Mouse (Mus musculus) ZHBTc4 (cell line): ENCODE data around the gene Lamtor2.

Experiments used
- DNase-seq: peaks from one replicate; pipeline ENCODE4 v3.0.0-alpha.2; 2011; ENCODE audit warnings: low read depth, low spot score

Gene Lamtor2

DNA sequence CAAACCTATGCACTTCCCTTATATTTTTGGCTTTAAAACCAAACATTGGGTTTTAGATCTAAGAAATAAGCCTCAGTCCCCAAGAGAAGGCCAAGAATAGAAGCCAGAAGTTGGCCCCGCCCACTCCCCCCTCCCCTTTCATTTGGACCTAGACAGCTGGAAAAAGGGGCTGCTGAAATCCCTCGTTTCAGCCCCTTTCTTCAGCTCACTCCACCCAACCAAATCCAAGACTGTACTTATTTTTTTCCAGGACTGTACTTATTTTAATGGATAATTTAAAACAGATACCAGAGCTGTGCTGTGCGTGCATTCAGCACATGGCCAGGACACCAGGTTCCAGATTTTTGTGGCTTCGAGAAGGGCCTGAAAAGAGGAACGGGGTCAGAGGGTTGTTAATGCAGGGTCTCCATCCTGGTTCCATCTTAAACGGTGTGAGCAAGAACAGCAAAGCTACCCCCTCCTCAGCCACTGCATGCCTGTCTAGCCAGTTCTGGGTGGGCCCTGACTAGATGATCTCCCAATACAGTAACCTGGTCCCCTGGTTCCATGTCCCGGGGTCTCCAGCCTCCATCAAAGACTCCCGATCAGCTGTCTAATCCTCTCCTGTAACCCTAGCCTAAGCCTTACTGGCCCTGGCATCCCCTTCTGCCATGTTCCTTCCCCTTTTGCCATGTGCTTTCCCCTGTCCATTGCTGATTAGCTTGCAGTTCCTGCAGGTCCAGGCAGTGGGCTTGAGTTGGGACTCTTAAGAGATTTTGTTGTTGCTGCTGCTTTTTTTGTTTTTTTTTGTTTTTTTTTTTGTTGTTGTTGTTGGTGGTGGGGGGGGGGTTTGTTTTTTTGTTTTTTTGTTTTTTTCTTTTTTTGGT, 48.8 kb downstream of the Lamtor2 start:
- no peak for DNase-seq

DNA sequence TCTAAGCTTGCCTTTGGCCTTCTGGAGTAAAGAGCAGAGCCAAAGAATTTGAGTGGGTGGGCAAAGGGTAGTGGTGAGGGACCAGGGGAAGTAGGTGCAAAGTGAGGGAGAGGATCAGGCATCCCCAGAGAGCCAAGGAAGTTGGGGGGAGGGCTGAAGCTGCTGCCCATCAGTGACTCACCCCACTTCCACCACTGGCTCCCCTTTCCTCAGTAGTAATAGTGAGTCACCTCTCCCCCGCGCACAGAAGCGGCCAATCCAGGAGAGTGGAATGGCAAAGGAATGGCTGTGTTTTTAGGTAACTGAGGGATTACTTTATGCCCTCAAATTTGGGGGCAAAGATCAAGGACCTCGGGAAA, 49.4 kb downstream of the Lamtor2 start:
- DNase-seq, result no peak

DNA sequence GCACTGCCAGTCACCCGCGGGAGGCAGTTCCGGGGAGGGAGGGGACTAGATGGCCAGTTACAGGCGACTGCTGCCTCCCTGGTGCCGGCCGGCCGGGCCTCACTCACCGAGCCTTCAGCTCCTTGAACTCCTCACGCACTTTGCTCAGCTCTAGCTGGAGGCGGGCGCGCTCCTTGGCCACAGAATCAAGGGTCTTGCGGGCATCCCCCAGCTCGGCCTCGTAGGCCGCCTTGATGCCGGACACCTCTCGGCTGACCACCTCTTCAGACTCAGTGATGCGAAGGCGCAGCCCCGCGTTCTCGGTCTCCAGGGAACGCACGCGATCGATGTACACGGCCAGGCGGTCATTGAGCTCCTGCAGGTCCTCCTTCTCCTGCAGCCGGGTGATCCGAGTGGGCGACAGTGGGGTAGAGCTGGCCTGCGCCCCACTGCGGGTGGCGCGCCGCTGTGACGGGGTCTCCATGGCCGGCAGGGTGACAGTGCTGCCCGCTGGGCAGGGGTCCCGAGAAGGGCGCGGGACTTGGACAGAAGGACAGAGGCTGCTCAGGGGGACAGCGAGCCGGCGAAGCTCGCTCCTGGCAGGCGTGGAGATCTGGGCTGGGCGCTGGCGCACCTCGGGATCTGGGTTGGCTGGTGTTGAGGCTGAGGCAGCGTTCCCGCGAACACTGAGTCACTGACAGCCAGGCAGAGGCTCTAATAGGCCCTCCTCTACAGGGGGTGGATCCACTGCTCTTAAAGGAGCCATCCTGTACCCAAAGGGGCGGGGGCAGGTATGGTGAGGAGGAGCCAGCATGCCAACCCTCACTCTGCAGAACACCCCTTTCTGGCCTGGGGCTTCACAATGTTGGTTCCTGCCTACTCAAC, 50.0 kb downstream of the Lamtor2 start:
- DNase-seq, result peak; percentile 90

DNA sequence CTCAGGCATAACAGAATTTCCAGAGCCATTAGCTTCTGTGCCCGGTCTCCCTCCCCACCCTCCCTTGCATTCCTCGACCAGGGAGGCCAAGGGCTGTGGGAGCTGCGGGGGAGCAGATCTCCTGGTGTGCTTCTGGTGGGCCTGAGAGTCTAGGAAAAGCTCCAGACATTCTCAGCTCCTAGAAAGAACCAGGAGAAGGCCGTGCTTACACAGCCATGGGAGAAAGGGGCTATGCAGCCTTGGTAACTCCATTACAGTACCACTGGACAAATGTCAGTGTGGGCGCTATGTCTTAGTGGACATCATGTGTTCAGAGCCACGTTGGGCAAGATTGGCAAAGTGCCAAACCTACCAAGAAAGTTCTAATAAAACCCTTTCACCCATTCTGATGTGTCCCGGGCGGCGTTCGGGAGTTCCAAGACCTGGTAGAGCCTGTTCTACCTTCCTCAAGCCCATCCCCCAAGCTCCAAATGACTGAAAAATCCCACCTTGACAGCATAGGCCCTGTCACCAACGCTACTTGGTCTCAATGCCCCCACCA, 50.8 kb downstream of the Lamtor2 start:
- peak; percentile 50 for DNase-seq

DNA sequence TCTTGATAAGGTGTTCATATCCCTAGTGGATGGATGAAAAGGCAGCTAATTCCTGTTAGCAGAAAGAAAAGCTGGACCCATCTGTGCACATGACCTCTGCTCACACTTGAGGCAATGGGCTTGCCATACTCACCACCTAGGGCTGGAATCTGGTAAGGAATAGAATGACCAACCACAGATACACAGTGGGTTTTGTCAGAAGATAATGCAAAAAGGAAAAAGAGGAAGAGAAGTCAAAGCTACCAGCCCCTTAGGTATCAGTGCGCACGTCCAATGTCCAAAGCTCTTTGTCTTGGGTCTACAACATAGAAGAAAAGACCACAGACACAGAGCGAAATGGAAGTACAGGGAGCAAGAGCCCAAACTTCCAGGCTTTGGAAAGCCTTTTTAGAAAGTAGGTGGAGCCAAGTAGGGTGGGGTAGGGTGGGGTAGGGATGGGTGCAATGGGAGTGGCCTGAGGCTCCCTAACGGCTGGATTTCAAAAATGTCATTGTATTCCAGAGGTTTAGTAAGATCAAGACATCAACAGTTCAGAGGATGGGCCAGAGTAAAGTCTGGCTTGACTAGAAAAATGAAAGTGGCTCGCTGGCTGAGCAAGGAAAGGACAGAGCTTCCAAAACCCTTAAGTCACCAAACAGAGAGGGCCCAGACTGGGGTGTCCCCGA, 51.4 kb downstream of the Lamtor2 start:
- DNase-seq, result peak; percentile 31

DNA sequence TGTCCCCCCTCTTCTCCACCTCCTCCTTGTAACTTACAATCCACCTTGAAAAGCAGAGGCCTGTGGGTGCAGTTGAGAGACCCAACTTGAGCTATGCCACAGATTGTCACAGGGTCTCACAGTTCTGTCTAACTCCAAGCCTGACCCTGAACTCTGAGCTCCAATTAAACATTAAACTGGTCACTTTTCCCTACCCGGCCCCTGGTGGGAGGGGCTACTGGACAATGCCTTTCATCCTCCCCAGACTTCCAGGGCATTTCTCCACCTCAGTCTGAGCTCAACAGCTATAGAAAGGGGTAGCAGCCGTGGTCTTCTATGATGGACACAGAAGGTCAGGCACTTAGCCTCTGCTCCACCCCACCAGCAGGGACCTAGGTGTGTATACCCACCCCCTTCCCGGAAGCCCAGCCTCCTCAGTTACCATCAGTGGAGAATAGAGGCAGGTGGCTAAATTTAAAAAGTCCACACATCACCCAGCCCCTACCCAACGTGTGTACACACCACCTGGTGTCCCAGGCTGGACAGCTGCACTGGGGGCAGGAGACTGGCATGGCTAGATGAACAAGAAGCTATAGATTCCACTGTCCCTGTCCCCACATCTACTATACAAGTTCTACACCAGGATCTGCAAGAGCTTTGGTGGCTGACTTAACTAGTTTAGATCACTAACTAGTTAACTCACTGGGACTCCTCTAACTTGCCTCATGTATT, 52.1 kb downstream of the Lamtor2 start:
- no peak for DNase-seq

DNA sequence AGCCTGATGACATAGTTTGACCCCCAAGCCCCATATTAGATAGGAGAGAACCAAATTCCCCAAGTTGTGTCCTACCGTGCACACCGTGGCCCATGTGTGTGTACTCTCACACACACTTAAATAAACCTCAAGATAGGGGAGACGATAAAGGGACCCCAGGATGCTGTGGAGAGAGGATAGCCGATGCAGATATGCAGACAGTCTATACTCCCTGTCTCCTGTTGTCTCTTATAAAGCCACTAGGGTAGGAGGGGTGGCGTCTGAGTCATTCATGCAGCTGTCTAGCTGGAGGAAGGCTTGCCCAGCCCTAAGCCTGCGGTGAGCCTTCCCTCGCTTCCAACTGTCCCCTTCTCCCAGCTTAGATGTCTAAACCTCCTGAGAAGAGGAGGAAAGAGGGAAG, 52.8 kb downstream of the Lamtor2 start:
- no peak for DNase-seq
